Mouse (Mus musculus) midbrain, embryonic 10.5 days (tissue): Measurements from ENCODE around the gene Ucma. TPM values are rescaled to one million over a fixed set of nuclear protein-coding genes. Genes with fewer than 3 reads are reported as not detected.

Experiments used
- DNase-seq: peaks from one replicate; pipeline ENCODE4 v3.0.0-alpha.2; 2017; ENCODE audit warnings: low spot score
- H3K27ac ChIP-seq: fragments of 300-500 bp; sonication (generic); replicated peaks from 2 replicates; pipeline ENCODE4 v1.5.1; 2016; ENCODE audit warnings: mild to moderate bottlenecking
- H3K27me3 ChIP-seq: fragments of 300-500 bp; sonication (generic); 2 replicates; pipeline ENCODE4 v1.6.1; 2016; ENCODE audit warnings: low read depth, mild to moderate bottlenecking; ENCODE audit not compliant: poor library complexity, severe bottlenecking
- H3K36me3 ChIP-seq: fragments of 300-500 bp; sonication (generic); 2 replicates; pipeline ENCODE4 v1.6.1; 2016; ENCODE audit warnings: mild to moderate bottlenecking, moderate library complexity
- H3K4me1 ChIP-seq: fragments of 300-500 bp; sonication (generic); 2 replicates; pipeline ENCODE4 v1.6.1; 2016
- H3K4me3 ChIP-seq: fragments of 300-500 bp; sonication (generic); 2 replicates; pipeline ENCODE4 v1.5.1; 2016; ENCODE audit warnings: mild to moderate bottlenecking, moderate library complexity
- H3K9me3 ChIP-seq: fragments of 300-500 bp; sonication (generic); replicated peaks from 2 replicates; pipeline ENCODE4 v1.6.1; 2016; ENCODE audit warnings: mild to moderate bottlenecking
- WGBS: fragments of 180-500 bp; shearing (Covaris S2); methylation state at CpG from one replicate; pipeline ENCODE4 v1.1.7; 2016; 5-methylcytosine and 5-hydroxymethylcytosine counted together
- polyA plus RNA-seq: library from polyadenylated mRNA; unstranded; fragments of >200 nt; fragmentation: Nextera tagmentation; extraction: Ambion mirVana; gene quantifications from 2 replicates; pipeline ENCODE4 v1.2.1, GENCODE M21; 2016

Ucma gene
- polyA plus RNA-seq, 1 experiment from 2014 or later = not detected

DNA sequence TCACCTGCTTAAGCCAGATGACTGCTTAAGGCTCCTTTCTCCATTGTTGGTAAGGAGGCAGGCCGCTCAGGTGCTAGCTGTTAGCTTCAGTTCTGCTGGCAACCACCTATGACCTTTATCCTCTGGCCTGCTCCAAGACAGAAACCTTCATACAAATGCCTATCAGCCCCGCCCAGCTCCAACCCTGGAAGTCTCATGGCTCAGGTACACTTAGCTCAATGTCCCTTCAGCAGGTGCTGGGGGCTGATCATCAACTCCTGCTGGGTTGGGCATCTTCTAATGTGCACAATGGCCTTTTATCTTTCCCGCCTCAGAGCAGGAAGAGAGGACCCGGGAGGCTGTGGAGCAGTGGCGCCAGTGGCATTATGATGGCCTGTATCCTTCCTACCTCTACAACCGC lies 9.1 kb downstream of the Ucma start:
- Histone ChIP-seq H3K4me1 (no peaks in the 10 kb centered on the region), H3K9me3 (no peaks in the 10 kb centered on the region), H3K36me3 (peaks cover 12% of the 10 kb centered on the region), H3K27me3 (no peaks in the 10 kb centered on the region), H3K4me3 (no peak overlapping the region), H3K27ac (no peak overlapping the region)
- WGBS = 84% methylated on average over 6 of the region's 6 CpGs
- no peak for DNase-seq

DNA sequence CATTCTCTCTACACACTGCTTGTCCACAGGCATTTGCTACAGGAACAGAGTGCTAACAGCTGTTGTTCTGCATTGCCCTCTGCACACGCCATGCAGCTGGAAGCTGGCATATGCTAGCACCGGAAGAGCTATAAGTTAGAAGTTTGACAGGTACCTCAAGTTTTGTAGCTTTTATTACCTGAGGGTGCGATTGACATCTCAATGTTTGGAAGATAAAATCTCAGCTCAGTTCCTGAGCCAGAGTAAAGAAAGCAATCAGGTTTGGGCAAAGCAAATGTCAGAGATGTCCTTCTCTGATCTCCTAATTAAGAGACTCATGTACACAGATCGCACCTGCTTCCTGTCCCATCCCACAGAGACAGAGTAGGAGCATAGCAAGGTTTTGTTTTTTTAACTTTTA lies 10.9 kb downstream of the Ucma start:
- peaks cover 29% of the 10 kb centered on the region for H3K36me3 ChIP-seq
- H3K4me1 ChIP-seq = no peaks in the 10 kb centered on the region
- no peak for DNase-seq
- H3K27me3 ChIP-seq = no peaks in the 10 kb centered on the region
- no peak overlapping the region for H3K27ac ChIP-seq
- no peaks in the 10 kb centered on the region for H3K9me3 ChIP-seq
- H3K4me3 ChIP-seq = no peak overlapping the region
- WGBS = 94% methylated on average over 4 of the region's 4 CpGs

DNA sequence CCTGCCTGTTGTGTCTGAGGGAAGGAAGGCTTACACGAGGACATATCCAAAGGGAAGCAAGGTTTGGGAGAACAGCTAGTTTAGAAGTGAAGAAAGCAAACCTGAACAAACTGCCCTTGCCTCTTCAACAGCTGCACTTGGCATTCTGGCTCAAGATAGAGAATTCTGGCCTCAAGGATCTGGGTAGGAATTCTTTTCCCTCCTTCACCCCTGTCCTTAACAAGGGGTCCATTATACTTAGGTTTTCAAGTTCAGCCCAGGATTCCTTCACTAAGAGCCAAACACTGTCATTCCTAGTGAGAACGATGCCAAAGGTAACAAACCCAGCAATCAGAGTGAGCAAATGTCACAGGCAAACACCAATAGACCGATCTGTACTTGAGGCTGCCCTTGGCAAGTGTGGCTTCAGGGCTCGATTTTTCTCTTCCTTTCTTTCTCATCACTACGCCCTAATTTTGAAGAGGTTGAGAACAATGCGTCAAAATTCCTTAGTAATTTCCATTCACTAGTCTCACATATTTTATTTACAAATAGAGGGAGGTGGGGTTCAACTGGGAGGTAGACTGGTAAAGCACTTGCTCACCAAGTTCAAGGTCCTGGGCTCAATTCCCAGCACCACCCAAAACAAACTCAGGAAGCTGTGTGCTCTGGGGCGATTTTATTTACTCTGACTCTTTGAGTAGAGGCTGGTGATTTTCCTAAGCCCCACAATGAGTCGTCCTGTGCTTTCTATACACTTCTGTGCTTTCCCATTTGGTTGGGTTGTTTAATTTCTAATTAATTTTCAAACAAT lies 11.7 kb downstream of the Ucma start:
- WGBS = 85% methylated on average over 8 of the region's 8 CpGs
- Histone ChIP-seq H3K4me1 (no peaks in the 10 kb centered on the region), H3K9me3 (no peaks in the 10 kb centered on the region), H3K27ac (no peak overlapping the region), H3K27me3 (no peaks in the 10 kb centered on the region), H3K4me3 (no peak overlapping the region), H3K36me3 (peaks cover 36% of the 10 kb centered on the region)
- DNase-seq = no peak

DNA sequence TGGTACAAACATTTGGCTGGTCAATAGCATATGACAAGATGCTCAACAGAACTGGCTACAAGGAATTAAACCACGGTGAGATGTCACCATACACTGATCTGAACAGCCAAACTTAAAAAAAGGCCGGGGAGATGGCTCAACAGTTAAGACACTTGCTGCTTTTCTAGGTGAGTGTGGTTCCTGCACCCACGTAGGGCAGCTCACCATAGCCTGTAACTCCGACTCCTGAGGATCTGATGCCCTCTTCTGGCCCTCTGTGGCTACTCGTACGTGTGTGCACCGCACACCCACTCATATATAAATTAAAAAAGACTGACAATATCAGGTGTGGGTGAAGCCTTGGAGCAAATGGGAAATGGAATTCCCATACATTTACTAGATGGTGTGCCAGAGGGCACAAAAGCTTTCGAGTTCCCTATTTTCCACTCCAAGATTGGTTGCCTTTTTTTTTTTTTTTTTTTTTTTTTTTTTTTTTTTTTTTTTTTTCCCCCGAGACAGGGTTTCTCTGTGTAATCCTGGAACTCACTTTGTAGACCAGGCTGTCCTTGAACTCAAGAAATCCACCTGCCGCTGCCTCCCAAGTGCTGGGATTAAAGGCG lies 13.0 kb downstream of the Ucma start:
- Histone ChIP-seq H3K4me3 (no peak overlapping the region), H3K27ac (no peak overlapping the region), H3K4me1 (no peaks in the 10 kb centered on the region), H3K27me3 (no peaks in the 10 kb centered on the region), H3K9me3 (no peaks in the 10 kb centered on the region), H3K36me3 (peaks cover 50% of the 10 kb centered on the region)
- 77% methylated on average over 11 of the region's 11 CpGs for WGBS
- DNase-seq = no peak

DNA sequence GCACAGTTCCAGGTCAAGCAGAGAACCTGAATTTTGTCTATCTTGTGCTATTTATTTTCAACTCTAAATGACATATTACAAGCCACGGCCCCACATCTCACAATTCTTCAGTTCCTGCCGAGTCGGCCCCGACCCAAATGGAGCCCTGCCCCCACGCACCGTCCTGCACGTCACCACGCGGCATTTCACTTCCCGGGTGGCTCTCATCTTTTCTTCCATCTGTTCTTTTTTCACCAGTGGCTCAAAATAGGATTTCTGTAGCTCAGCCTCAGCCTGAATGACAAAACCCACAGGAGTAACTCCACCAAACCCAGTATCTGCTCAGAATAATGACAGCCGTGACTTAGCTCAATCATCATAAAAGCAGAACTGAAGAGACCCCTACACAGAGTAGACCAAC lies 17.7 kb downstream of the Ucma start:
- no peak overlapping the region for H3K4me3 ChIP-seq
- no peak for DNase-seq
- H3K36me3 ChIP-seq = peaks cover 94% of the 10 kb centered on the region
- H3K27me3 ChIP-seq = no peaks in the 10 kb centered on the region
- no peaks in the 10 kb centered on the region for H3K4me1 ChIP-seq
- no peaks in the 10 kb centered on the region for H3K9me3 ChIP-seq
- H3K27ac ChIP-seq = no peak overlapping the region
- 97% methylated on average over 11 of the region's 11 CpGs for WGBS

DNA sequence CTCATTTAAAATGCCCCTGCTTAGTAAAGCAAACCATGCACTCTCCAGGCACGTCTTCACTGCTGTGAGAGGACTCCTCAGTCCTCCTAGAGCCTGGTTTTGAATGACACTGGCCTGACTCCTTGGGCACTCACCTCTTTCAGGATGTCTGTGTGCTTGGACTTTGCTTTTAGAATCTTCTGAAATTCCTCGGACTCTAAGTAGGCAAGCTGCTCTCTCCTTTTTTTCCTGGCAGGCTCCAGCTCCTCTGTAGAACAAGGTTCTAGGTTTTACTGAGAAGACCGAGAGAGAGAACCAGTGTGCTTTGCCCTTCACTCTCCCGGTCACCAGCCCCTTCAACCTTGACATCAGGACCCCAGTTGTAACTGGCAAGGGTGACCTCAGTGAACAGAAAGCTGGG lies 18.5 kb downstream of the Ucma start:
- WGBS = 88% methylated on average over 4 of the region's 4 CpGs
- Histone ChIP-seq H3K4me1 (no peaks in the 10 kb centered on the region), H3K27ac (no peak overlapping the region), H3K4me3 (no peak overlapping the region), H3K36me3 (peaks cover 98% of the 10 kb centered on the region), H3K9me3 (no peaks in the 10 kb centered on the region), H3K27me3 (no peaks in the 10 kb centered on the region)
- no peak for DNase-seq

DNA sequence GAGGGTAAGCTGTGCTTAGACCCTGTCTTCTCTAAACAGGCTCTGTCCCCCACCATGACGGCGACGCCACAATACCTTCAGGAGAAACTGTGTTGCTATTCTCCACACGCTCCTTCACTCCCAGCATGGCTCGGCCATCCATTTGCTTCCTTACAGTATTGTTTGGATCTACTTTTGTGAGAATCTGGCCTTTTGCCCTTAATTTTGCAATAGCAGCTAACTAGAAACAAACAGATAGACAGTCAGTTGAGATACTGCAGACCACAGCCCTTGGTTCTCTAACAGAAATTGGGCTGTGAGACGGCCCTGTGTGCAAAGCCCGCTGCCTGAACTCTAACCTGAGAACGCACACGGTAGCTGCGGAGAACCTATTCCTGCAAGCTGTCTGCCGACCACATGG lies 19.7 kb downstream of the Ucma start:
- Histone ChIP-seq H3K27me3 (no peaks in the 10 kb centered on the region), H3K9me3 (no peaks in the 10 kb centered on the region), H3K27ac (no peak overlapping the region), H3K4me3 (no peak overlapping the region), H3K36me3 (peaks cover 98% of the 10 kb centered on the region), H3K4me1 (no peaks in the 10 kb centered on the region)
- no peak for DNase-seq
- WGBS = 95% methylated on average over 11 of the region's 11 CpGs

DNA sequence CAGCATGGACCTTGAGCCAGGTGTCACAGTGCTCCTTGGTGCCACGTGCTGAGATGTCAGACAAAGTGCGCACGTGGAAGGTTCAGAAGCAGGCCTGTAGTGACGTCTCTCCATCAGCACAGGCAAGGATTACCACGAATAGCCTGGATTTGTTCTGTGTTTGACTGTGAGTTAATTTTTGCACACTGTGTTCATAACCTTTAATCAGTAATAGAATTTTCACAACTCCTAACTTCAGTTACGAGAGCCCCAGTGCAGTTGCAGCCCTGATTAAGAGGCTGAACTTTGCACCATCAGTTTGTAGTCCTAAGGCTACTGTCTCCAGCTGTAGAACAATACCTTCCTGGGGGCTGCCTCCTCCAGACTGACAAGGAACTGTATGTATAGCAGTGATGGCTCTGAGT lies 20.5 kb downstream of the Ucma start:
- Histone ChIP-seq H3K36me3 (peaks cover 98% of the 10 kb centered on the region), H3K4me3 (no peak overlapping the region), H3K27ac (no peak overlapping the region), H3K9me3 (no peaks in the 10 kb centered on the region), H3K4me1 (no peaks in the 10 kb centered on the region), H3K27me3 (no peaks in the 10 kb centered on the region)
- 94% methylated on average over 6 of the region's 6 CpGs for WGBS
- DNase-seq = no peak

DNA sequence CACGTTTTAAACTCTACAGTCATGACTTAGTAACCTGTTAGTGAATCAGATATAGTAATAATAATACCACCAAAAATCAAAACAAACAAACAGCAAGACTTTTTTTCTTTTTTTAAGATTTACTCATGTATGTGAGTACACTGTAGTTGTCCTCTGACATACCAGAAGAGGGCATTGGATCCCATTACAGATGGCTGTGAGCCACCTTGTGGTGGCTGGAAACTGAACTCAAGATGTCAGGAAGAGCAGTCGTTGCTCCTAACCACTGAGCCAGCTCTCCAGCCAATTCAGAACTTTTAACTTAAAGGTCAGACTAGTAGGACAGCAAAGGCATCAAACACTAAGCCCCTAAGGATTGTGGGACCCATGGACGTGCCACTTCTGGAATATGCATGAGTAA lies 23.0 kb downstream of the Ucma start:
- 85% methylated on average over 3 of the region's 3 CpGs for WGBS
- no peak for DNase-seq
- no peaks in the 10 kb centered on the region for H3K4me1 ChIP-seq
- H3K27ac ChIP-seq = no peak overlapping the region
- H3K27me3 ChIP-seq = no peaks in the 10 kb centered on the region
- H3K4me3 ChIP-seq = no peak overlapping the region
- no peaks in the 10 kb centered on the region for H3K9me3 ChIP-seq
- H3K36me3 ChIP-seq = peaks cover 100% of the 10 kb centered on the region

DNA sequence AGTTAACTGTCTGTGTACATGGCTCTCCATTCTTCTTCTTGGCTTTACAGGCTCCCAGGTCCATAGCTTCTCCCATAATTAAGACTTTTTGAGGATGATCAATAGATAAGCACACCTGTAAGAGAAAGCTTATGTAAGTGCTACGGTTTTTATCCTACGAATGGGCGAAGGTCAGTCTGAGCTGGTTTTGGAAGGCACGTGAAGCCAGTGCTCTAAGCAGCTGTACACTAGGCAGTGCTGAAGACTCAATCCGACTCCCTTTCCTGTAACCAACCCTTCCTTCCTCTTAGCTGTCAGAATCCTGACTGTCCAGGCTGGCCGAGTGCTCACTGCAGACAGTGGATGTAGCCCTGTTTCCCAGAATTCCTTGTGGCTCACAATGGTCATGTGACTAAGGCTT lies 25.3 kb downstream of the Ucma start:
- DNase-seq = no peak
- 94% methylated on average over 6 of the region's 6 CpGs for WGBS
- Histone ChIP-seq H3K27ac (no peak overlapping the region), H3K4me3 (no peak overlapping the region), H3K9me3 (no peaks in the 10 kb centered on the region), H3K4me1 (no peaks in the 10 kb centered on the region), H3K27me3 (no peaks in the 10 kb centered on the region), H3K36me3 (peaks cover 99% of the 10 kb centered on the region)

DNA sequence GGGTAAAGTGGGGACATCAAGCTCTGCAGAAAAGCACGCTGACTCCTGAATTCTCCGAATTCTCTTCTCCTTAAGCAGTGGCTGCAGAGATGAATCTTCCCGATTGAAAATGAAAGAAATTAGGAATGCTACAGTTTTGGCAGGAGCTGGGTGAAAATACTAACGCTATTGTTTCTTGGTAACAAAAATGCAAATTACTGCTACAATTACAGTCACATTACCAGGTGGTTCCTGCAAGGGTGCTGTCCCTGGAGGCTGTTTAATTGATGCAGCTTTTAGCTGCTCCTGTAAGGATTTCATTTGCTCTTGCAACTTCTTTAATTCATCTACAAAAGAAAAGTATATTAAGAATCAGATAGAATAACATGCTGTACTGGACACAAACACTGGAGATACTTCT lies 31.2 kb downstream of the Ucma start:
- H3K36me3 ChIP-seq = peaks cover 83% of the 10 kb centered on the region
- no peak overlapping the region for H3K27ac ChIP-seq
- no peaks in the 10 kb centered on the region for H3K27me3 ChIP-seq
- H3K4me3 ChIP-seq = no peak overlapping the region
- WGBS = 91% methylated on average over 4 of the region's 4 CpGs
- no peak for DNase-seq
- peaks cover 12% of the 10 kb centered on the region for H3K4me1 ChIP-seq
- H3K9me3 ChIP-seq = no peaks in the 10 kb centered on the region

DNA sequence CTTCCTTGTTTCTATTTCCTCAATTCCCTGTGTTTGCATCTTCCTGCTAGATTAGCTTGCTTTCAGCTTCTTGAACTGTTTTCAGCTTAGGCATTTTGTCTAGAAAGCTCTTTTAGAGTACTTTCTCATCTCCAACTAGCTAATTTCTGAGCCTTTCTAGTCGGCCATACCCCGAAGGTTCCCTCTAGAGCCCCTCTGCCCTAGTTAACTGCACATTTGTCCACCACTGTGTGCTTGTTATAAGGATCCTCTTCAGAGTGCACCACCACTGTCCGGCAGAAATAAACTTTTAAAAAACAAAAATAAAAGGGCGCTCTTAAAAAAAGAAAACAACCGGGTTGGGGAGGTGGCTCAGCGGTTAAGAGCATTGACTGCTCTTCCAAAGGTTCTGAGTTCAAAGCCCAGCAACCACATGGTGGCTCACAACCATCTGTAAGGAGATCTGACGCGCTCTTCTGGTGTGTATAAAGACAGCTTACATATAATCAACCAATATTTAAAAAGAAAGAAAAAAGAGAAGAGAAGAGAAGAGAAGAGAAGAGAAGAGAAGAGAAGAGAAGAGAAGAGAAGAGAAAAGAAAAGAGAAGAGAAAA lies 36.1 kb downstream of the Ucma start:
- WGBS = 20% methylated on average over 8 of the region's 8 CpGs
- Histone ChIP-seq H3K4me1 (peaks cover 17% of the 10 kb centered on the region), H3K27ac (peak overlapping the region; percentile 91), H3K27me3 (no peaks in the 10 kb centered on the region), H3K9me3 (no peaks in the 10 kb centered on the region), H3K36me3 (peaks cover 35% of the 10 kb centered on the region), H3K4me3 (peak overlapping the region; percentile 78)
- no peak for DNase-seq
